Mouse (Mus musculus) adrenal gland, adult 8-10 months (tissue): ENCODE measurements around the gene Ank3. TPM values are rescaled to one million over a fixed set of nuclear protein-coding genes. Genes with fewer than 3 reads are reported as not detected.

Experiments used
- DNase-seq: peaks from one replicate; pipeline ENCODE4 v3.0.0; 2022
- total RNA-seq, 4 experiments: library from RNA; stranded (reverse); gene quantifications; 2 replicates each; pipeline ENCODE4 v1.2.4; 2022

Ank3 gene
- total RNA-seq, 4 experiments from 2014 or later: 12.0 to 26.9 (median 20.4) TPM

DNA sequence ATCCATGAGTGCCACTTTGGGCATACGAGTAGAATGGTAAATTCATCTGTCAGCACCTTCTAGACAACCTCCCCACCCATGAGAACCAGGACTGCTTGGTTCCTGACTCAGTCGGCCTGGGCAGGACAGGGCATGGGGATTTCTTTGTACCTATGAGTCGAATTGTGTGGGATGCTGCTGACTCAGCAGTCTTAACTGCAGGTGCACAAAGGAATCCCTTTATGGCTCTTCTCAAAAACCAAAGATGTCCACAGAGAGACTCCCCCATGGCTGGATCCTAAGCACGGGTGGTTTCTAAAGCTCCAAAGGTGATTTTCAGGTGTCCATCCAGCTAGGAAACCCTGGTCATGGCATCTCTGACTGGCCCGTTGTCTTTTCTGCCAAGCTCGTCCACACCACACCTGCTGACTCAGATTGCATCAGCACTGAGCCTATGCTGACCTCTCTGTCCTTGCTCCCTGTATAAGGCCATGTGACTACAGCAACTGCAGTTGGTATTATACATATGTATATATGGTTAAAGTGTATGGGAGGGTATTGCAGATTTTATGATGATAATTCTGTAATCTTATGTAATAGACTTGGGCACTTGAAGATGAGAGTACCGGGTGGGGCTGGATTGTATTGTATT lies 538.8 kb downstream of the Ank3 start:
- DNase-seq: no peak

DNA sequence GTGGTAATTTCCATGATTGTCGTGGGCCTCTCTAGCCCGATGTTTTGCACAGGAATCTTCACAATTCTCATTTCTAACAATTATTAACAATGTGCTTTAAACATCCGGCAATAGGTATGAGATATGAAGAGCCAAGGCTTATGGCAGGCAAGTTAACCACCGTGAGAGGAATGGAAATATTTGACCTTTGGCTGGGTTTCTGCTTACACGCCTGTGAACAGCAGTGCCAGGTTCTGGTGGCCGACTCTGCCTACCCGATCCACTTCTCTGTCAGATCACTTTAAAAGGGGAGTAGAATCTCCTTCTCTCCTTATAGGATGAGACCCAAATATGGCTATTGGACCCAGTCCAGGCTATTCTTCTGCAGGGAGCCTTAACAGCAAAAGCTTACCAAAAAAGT lies 540.6 kb downstream of the Ank3 start:
- DNase-seq: no peak

DNA sequence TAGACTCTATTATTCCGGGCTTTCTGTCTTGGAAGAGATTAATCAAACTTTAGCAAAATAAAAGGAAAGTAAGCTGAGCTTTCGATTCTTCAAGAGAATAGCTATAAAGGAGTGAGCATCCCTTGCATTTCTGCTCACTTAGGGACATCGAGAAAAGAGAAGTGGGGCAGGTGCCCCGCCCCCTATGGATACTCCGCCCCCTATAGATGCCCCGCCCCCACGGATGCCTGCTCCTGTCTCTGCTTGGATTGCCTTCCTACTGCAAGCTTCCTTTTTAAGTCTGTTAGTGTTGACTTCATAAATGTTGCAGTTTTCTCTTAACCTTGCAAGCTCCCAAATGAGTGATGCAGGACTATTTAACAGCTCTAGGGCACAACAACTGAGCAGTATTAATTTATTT lies 541.4 kb downstream of the Ank3 start:
- DNase-seq: no peak

DNA sequence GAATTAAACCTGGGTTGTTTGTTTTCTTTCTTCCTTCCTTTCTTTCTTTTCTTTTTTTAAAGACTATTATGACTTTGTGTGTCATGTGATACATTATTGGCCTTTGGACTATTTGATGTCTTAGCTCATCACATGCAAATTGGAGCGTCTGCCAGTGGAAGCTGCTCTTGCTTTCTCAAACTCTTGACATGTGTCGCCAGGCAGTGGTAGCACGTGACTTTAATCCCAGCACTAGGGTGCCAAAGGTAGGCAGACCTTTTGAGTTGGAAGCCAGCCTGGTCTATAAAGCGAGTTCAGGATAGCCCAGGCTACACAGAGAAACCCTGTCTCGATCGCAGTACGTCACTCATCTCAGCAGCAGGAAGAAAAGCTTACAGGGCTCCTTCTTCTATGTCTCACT lies 542.4 kb downstream of the Ank3 start:
- DNase-seq: no peak

DNA sequence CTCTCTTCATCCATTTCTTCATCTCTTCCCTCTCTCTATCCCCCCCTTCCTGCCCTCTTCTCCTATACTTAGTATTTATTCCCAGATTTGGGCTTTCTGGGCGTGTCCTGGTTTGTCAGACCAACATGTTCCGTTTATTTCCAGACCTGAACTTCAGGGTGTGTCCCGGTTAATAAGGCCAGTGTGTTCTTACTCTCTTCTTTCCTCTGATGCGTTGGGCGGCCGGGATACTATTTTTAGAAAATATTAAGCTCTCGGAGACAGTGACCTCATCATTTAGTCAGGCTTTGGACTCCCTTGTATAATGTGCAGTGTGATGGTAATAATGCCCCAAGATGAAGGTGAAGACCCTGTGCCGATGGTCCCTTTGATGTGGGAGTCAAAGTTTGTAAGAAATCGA lies 546.3 kb downstream of the Ank3 start:
- DNase-seq: no peak

DNA sequence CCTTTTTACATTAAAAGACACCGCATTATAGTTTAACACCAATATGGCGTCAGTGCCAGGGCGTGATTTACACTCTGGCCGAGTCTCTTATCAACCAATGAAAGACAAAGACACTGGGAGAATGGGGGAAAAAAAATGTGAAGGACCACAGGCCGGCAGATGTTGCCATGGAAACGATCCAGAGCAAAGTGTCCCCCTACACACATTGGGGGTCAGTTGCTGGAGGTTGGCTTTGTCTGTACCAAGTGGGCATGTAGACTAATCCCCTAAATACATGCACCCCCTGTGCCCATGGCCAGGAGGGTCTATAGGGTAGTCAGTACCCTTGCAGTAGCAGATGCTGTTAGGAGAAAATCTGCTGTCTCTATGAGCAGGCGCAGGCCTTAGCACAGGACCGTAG lies 547.3 kb downstream of the Ank3 start:
- DNase-seq: no peak

DNA sequence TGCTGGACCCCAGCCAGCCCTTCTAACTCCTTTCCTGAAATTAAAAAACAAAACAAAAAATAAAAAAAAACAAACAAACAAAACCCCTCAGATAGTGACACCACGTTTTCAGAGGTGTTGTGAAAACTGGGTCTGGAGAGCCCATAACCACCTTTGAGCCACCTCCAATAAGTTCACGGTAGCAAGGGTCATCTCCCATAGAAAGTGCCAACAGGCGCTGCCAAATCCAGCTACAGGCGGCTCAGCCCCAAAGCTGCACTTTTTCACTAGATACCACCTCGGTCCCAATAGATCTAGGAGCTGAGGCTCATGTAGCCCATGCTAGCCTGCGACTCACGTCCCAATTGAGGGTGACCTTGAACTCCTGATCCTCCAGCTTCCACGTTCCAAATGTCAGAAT lies 547.7 kb downstream of the Ank3 start:
- no peak for DNase-seq

DNA sequence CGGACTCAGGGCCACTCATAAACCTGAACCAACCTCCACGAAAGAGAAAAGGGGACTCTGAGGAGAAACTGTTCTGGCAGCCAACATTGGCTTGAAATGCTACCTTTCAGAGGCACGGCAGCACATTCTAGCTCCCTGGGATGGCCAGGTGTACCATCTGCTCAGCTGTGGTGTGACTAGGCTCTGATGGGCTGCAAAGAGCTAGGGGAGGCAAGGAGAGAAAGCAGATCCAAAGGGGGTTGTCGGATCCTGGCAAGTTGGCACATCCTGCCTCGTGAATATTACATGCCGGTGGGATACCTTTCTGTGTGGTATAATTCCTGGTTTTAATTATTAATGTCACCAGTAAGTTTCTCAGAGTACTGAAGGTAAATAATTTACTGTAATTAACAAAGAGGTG lies 548.5 kb downstream of the Ank3 start:
- DNase-seq: no peak

DNA sequence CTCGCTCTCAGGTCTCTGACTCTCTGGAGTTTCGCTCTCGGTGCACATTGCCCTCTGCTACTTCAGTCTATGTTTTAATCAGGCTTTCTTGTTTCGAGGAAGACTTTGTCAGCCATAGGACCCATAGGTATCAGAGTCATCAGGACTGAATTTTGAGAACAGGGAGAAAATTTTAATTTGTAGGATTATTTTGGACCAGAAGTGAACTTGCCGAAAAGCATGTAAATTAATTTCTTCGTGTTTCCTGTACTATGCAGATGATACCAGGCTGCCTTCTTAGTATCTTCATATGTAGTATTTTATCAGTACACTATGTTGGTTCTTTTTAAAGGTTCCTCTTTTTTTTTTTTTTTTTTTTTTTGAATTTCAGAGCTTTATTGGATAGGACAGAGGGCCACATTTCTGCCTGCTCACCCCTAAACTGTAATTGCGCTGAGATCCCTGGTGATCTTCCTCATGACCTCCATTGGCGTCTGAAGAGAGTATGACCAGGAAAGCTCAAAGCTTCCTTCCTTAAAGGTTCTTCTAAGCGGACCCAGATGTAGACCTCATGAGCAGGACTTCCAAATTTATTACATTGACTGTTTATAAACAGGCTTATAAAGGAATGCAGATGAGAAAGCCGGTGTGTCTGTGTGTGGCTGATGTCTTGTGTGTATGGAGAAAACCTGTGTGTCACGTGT lies 551.8 kb downstream of the Ank3 start:
- no peak for DNase-seq

DNA sequence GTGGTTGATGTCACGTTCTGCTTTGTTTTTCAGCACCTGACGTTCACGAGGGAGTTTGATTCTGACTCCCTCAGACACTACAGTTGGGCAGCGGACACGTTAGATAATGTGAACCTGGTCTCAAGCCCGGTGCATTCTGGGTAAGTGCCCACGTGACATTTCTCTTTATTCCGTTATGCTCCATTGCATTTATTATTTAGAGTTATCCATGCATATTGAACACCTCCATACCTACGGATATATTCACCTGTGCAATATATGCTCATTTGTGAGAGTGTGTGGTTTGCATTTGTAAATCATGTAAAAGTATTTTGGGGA lies 552.3 kb downstream of the Ank3 start:
- DNase-seq: no peak

DNA sequence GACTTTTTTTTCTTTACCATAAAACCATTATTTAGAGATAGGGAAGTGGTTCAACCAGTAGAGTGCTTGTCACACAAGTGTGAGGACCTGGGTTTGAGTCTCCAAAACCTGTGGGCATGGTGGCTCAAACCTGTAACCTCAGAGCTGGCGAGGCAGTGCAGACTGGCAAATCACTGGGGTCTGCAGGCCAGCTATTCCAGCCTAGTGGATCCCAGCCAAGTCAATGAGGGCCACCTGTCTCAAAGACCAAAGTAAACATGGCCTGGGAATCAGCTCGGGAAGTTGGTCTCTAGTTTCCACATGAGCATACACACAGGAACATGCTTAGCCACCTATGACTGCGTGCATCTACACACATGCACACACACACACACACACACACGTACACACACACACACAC lies 552.9 kb downstream of the Ank3 start:
- no peak for DNase-seq

DNA sequence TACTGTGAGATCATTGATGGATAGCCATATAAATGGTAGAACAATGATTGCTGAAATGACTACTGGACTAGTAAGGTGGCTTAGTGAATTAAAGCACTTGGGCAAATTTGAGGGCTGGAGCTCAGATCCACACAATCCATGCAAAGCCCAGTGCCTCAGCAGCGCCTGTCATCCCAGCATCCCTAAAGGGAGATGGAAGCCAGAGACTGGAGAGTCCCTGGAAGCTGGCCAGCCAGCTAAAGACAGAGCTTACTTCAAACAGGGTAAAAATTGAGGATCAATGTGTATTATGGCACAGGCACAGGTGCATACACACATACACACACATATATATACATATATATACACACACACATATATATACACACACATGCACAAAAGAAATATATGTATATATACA lies 553.7 kb downstream of the Ank3 start:
- DNase-seq: no peak

DNA sequence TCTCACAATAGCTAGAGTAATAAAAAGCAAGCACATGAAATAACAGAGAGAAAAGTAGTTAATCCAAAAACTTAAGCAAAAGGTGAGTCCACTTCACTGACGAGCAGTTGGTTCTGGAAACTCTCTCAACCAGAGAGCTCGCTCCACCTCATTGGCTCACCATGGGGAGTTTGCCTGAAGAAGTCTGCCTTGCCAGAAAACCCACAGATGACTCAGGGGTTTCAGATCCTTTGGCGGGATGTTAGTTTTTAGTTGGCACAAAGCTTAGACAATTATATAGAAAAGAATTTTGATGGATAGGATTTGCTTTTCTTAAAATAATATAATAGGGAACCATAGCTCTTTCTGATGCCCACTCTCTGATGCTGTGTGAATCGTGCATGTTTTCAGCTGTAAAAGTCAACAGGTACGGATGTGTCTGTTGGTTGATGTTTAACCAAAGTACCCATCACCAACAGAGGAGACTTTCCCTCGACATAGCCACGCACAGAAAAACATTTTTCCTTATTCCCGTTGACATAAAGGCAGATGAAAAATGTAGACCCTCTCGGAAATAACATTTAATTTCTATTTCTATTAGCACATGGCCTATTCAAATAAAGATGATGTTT lies 556.2 kb downstream of the Ank3 start:
- no peak for DNase-seq

DNA sequence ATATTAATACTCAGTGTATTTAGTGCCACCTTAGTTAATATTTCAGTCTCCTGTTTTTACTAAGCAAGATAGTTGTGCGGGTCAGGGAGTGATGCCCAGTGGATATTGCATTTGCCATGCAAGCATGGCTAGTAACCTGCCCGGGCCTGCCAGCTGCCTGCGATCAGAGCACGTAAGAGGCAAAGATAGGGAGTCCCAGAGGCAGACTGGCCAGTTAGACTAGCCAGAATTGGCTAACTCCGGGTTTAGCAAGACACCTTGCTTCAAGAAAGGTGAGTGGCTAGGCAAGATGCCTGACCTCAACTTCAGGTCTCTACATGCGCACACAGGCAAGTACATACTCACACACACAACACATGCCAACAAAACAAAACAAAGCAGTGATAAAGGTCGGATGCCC lies 563.7 kb downstream of the Ank3 start:
- no peak for DNase-seq

DNA sequence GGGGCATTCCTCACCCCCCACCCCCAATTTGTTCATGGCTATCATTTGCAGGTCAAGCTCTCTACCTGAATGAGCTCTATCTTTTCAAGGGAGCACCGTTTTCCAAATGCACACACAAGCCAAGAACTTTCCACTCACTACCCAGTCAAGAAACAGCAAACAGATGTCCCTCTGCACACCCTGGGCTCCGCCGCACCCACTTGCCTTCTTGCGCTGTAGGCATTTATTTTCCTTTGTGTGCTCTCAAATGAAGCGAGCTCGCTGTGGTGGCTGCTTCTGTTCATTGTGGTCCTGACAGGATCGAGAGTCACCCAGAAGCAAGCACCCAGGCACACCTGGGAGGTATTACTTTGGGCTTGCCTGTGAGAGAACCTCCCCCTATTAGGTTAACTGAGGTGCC lies 564.4 kb downstream of the Ank3 start:
- DNase-seq: no peak

DNA sequence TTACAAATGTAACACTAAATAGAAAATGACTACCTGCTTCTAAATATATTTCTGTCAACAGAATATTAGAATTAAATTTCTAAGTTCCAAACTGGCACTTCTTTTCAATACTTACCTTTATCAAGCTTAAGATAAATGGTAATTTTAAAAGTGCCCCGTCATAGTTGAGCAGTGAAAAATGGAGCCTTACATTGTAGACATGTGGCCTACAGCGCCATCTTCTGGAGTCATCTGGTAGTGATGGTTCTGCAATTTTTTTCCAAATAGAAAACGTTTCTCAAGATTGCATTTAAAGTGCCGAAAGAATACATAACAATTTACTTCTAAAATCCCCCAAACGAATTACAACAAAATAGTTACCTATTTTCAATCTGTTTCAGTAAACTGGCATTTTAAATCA lies 566.0 kb downstream of the Ank3 start:
- no peak for DNase-seq

DNA sequence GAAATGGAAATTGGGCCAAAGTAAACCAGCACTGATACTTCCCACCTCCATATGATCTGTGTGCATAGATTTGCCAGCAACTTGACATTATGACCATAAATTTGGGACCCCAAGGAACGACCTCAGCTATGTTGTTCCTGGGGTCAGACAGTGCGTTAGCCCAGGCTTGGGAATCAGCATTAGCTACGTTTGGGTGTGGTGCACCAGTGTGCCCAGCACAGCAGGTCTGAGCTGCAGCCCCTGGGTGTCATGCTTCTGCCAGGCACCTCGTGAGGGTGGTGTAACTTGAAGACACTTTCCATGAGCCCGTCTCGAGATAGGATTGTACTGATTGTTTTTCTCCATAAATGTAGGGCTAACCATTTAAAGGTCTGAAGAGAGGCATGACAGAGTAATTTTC lies 566.5 kb downstream of the Ank3 start:
- DNase-seq: no peak

DNA sequence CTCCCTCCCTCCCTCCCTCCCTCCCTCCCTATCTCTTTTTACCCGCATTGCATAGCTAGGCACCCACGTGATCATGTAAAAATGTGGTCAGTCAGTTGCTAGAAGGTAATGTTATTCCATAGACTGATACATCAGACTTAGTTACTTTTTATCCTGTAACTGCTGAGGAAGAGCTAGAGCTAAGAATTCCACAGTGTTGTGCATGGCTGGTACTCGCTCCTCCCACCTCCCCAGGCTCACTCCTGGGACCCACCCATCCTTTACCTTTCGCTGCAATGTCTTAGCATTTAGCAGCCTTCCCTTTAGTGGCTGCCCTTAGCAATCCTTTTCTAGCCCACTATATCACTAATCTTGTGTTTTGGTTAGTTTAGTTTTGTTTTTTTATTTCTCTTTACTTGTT lies 569.4 kb downstream of the Ank3 start:
- no peak for DNase-seq

DNA sequence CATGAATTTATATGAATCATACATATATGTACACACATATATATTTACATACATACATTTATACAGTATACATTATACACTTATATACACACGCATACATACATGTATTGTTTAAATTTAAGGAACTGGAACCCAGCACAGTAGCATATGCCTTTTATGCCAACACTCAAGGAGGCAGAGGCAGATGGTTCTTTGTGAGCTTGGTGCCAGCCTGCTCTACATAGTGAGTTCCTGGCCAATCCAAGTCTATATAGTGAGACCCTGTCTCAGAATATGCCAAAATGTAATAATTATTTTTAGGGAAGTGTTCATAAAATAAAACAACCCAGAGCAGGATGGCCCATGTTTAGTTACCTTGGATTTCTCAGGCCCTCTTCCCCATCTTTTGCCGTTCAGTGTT lies 581.1 kb downstream of the Ank3 start:
- no peak for DNase-seq

DNA sequence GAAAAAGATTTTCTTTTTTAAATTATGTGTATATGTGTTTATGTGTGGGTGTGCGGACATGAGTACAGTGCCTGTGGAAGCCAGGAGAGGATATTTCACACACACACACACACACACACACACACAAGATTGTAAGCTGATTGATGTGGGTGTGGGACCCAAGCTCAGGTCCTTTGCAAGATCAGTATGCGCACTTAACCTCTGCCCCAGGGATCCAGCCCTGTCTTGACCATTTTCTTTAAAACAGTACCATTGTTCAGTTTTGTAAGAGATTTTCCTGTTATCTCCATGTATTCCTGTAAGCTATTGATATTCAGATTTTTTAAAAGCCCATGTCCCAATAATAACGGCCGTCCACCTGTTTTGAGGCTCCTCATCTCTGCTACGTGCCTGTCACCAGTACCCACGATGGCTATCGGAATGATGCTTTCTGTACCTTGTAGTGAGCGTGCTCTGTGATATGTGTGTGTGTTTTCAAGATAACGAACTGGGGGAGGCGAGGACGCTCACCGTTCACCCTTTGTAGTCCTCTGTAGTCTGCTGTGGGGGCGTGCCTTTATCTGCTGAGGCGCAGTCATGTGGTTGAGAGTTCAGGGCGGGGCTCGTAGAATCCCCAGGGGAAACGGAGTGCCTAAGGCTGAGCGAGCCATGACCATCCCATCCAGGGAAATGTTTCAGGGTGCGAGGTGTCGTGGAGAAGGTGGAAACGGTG lies 583.0 kb downstream of the Ank3 start:
- no peak for DNase-seq

DNA sequence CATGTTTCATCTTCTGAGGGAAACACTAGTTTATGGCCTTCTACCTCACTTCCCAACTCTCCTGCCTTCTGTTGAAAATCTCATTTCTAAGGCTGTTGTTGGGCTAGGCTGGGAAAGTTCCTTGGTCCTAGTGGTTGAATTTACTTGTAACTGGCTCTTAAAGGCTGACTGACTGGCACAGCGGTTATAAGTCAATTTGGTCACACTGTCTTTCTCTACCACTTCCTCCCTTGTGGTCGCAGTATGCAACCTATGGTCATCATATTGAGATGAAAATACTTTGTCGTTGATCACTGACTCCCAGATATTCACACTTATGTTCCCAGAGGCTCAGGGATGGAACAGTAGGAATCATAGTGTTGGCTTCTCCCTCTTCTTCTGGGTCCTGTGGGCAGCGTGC lies 584.1 kb downstream of the Ank3 start:
- DNase-seq: no peak

DNA sequence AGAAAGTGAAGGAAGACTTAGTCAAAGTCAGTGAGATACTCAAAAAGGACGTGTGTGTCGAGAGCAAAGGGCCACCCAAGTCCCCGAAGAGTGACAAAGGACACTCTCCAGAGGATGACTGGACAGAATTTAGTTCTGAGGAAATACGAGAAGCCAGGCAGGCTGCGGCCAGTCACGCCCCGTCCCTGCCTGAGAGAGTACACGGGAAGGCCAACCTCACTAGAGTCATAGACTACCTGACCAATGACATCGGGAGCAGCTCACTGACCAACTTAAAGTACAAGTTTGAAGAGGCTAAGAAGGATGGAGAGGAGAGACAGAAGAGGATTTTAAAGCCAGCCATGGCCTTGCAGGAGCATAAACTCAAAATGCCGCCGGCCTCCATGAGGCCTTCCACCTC lies 588.9 kb downstream of the Ank3 start:
- DNase-seq: no peak

DNA sequence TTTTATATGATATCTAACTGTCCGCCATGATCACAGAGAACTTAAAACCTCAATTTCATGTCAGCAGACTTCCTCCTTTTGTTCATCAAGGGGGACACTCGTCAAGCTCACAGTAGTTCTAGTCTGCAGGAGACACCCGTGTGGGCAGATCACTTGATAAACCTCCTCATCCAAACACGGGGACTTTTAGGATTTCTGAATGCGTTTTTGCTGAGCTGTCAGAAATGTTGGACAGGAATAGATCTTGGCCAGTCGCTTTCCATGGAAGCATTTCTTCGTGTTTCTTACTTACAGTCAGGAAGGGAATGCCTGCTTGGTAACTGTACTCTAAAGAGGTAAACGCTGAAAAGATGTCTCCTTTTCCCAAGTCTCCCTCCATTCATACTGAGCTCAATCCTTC lies 598.5 kb downstream of the Ank3 start:
- no peak for DNase-seq

DNA sequence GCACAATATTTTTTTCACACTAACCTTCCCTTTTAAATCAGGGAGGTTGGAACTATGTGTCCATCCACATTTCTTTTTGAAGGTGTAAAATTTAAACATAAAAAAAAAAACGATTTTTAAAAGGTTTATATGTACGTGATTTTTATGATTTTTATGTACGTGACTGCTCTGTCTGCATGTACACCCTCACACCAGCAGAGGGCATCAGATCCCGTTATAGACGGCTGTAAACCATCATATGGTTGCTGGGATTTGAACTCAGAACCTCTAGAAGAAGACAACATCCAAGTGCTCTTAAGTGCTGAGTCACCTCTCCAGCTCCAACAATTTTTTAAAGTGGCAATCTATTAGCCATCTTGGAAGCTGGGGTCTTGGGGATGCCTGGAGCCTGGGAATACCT lies 605.5 kb downstream of the Ank3 start:
- no peak for DNase-seq
